Mouse (Mus musculus) midbrain, postnatal 0 days (tissue): ENCODE results near the gene Lrrd1. TPM values are rescaled to one million over a fixed set of nuclear protein-coding genes. Genes with fewer than 3 reads are reported as not detected.
A peak's percentile ranks its signal among the peaks of the same experiment; 100 is the strongest.

Source experiments
- ATAC-seq: fragments of 200-750 bp; cut with Nextera tagmentation; 2 replicates; pipeline ENCODE4 v1.8.0; 2017; ENCODE audit warnings: moderate number of reproducible peaks, mild to moderate bottlenecking, moderate TSS enrichment, moderate library complexity; ENCODE audit not compliant: low FRiP score
- DNase-seq: peaks from one replicate; pipeline ENCODE4 v3.0.0-alpha.2; 2015; ENCODE audit warnings: low spot score
- H3K27ac ChIP-seq: fragments of 300-500 bp; sonication (generic); 2 replicates; pipeline ENCODE4 v1.5.1; 2014; ENCODE audit warnings: low read depth, mild to moderate bottlenecking, low read length, mixed read lengths
- H3K27me3 ChIP-seq: fragments of 300-500 bp; sonication (generic); 2 replicates; pipeline ENCODE4 v1.6.1; 2014; ENCODE audit warnings: low read length, control low read depth, mixed read lengths; ENCODE audit not compliant: insufficient read depth
- H3K36me3 ChIP-seq: fragments of 300-500 bp; sonication (generic); 2 replicates; pipeline ENCODE4 v1.6.1; 2014; ENCODE audit warnings: low read length, control low read depth, mixed read lengths; ENCODE audit not compliant: insufficient read depth
- H3K4me1 ChIP-seq: fragments of 300-500 bp; sonication (generic); 2 replicates; pipeline ENCODE4 v1.6.1; 2014; ENCODE audit warnings: mild to moderate bottlenecking, control low read depth, antibody characterized with exemption, low read length, mixed read lengths; ENCODE audit not compliant: insufficient read depth
- H3K4me2 ChIP-seq: fragments of 300-500 bp; sonication (generic); 2 replicates; pipeline ENCODE4 v1.6.1; 2014; ENCODE audit warnings: low read depth, mild to moderate bottlenecking, low read length, mixed read lengths; ENCODE audit not compliant: poor library complexity, severe bottlenecking
- H3K4me3 ChIP-seq: fragments of 300-500 bp; sonication (generic); 2 replicates; pipeline ENCODE4 v1.5.1; 2014; ENCODE audit warnings: low read depth, mild to moderate bottlenecking, low read length, moderate library complexity
- H3K9ac ChIP-seq: fragments of 300-500 bp; sonication (generic); replicated peaks from 2 replicates; pipeline ENCODE4 v1.6.1; 2014; ENCODE audit warnings: mild to moderate bottlenecking, low read length, moderate library complexity, mixed read lengths; ENCODE audit not compliant: poor library complexity, severe bottlenecking
- H3K9me3 ChIP-seq: fragments of 300-500 bp; sonication (generic); 2 replicates; pipeline ENCODE4 v1.6.1; 2016; ENCODE audit warnings: low read length, control low read depth
- CTCF ChIP-seq: IDR thresholded peaks from 2 replicates; pipeline ENCODE4 v1.5.1; 2016; ENCODE audit warnings: antibody characterized with exemption, mild to moderate bottlenecking
- WGBS: fragments of 180-500 bp; shearing (Covaris S2); extraction: QIAGEN DNeasy Blood & Tissue Kit; methylation state at CpG from one replicate; pipeline ENCODE4 v1.1.7; 2014; 5-methylcytosine and 5-hydroxymethylcytosine counted together
- polyA plus RNA-seq: library from polyadenylated mRNA; unstranded; fragments of >200 nt; fragmentation: Nextera tagmentation; extraction: Ambion mirVana; gene quantifications from 2 replicates; pipeline ENCODE4 v1.2.1, GENCODE M21; 2015
- total RNA-seq: library from RNA; depleted of rRNA; stranded (reverse); fragments of >200 nt; gene quantifications from 2 replicates; pipeline ENCODE4 v1.2.3, GENCODE M21; 2014

The Lrrd1 gene
- total and polyA plus RNA-seq, 2 experiments from 2014 or later: not detected

- peak within 1 kb of the TSS; percentile 89 for H3K27ac ChIP-seq
- no peaks in the 10 kb centered on the region for H3K36me3 ChIP-seq
- 0 out of 2 replicates have a peak, but pooled peaks have one; percentile 13 for TF ChIP-seq CTCF
- H3K4me3 ChIP-seq: peak within 1 kb of the TSS; percentile 95
- peaks cover 4% of the 10 kb centered on the region; the same call in 1 of the 2 replicates for H3K4me1 ChIP-seq
- peak within 1 kb of the TSS; percentile 77 for H3K4me2 ChIP-seq
- DNase-seq: peak; percentile 92
- WGBS: under 1% methylated on average over 69 of the region's 109 CpGs
- peak; percentile 94 for ATAC-seq
- no peaks in the 10 kb centered on the region for H3K27me3 ChIP-seq
- H3K9ac ChIP-seq: peak within 1 kb of the TSS; percentile 83
- H3K9me3 ChIP-seq: no peaks in the 10 kb centered on the region
Observed at GRCm38 (mm10) chr5:3802433-3803291, 42.3 kb upstream of the Lrrd1 start, which contains the start of the genes Ankib1 and Krit1. Ankib1 (minus strand) TSS chr5:3802925. Krit1 (plus strand) TSS chr5:3803184.

GRCm38 (mm10) chr5:3803292-3804165 is 41.4 kb upstream of the Lrrd1 start:
- H3K36me3 ChIP-seq: 0 out of 2 replicates have a peak, but pooled peaks cover 1% of the 10 kb centered on the region
- H3K4me2 ChIP-seq: peak overlapping the region; percentile 77
- no peaks in the 10 kb centered on the region for H3K27me3 ChIP-seq
- H3K9ac ChIP-seq: peak overlapping the region; percentile 83
- H3K4me3 ChIP-seq: peak overlapping the region; percentile 95
- peak overlapping the region; percentile 89 for H3K27ac ChIP-seq
- under 1% methylated on average over 36 of the region's 36 CpGs for WGBS
- ATAC-seq: peak; percentile 72
- peaks cover 4% of the 10 kb centered on the region; the same call in 1 of the 2 replicates for H3K4me1 ChIP-seq
- peak; percentile 34 for DNase-seq
- H3K9me3 ChIP-seq: no peaks in the 10 kb centered on the region
- peak; percentile 28 for TF ChIP-seq CTCF

GRCm38 (mm10) chr5:3808472-3808871 is 36.5 kb upstream of the Lrrd1 start:
- TF ChIP-seq CTCF: no peak
- H3K4me2 ChIP-seq: no peak overlapping the region
- no peak overlapping the region for H3K9ac ChIP-seq
- DNase-seq (no peak), ATAC-seq (no peak)
- peaks cover 16% of the 10 kb centered on the region; the same call in 1 of the 2 replicates for H3K36me3 ChIP-seq
- no peaks in the 10 kb centered on the region for H3K27me3 ChIP-seq
- H3K4me3 ChIP-seq: no peak overlapping the region
- H3K4me1 ChIP-seq: 0 out of 2 replicates have a peak, but pooled peaks cover 2% of the 10 kb centered on the region
- H3K9me3 ChIP-seq: no peaks in the 10 kb centered on the region
- no peak overlapping the region for H3K27ac ChIP-seq
- 93% methylated on average over 1 of the region's 1 CpGs for WGBS

- no peak overlapping the region for H3K4me3 ChIP-seq
- H3K9ac ChIP-seq: no peak overlapping the region
- H3K4me2 ChIP-seq: no peak overlapping the region
- TF ChIP-seq CTCF: no peak
- ATAC-seq (no peak), DNase-seq (no peak)
- H3K9me3 ChIP-seq: no peaks in the 10 kb centered on the region
- no peaks in the 10 kb centered on the region for H3K27me3 ChIP-seq
- H3K4me1 ChIP-seq: no peaks in the 10 kb centered on the region
- H3K36me3 ChIP-seq: peaks cover 34% of the 10 kb centered on the region
- 91% methylated on average over 1 of the region's 1 CpGs for WGBS
- no peak overlapping the region for H3K27ac ChIP-seq
Observed at GRCm38 (mm10) chr5:3834107-3834506, 10.9 kb upstream of the Lrrd1 start.

GRCm38 (mm10) chr5:3870161-3870560 is 25.2 kb downstream of the Lrrd1 start:
- H3K9ac ChIP-seq: no peak overlapping the region
- H3K4me1 ChIP-seq: no peaks in the 10 kb centered on the region
- no peak for TF ChIP-seq CTCF
- no peak for DNase-seq
- WGBS: 82% methylated on average over 4 of the region's 4 CpGs
- H3K27ac ChIP-seq: no peak overlapping the region
- no peak for ATAC-seq
- H3K9me3 ChIP-seq: no peaks in the 10 kb centered on the region
- H3K36me3 ChIP-seq: no peaks in the 10 kb centered on the region
- no peak overlapping the region for H3K4me3 ChIP-seq
- no peaks in the 10 kb centered on the region for H3K27me3 ChIP-seq
- no peak overlapping the region for H3K4me2 ChIP-seq
